Mouse (Mus musculus) kidney, adult 2 months (tissue): ENCODE data around the gene Cldn15. TPM values are rescaled to one million over a fixed set of nuclear protein-coding genes. Genes with fewer than 3 reads are reported as not detected.

Experiments
- DNase-seq: peaks from one replicate; pipeline ENCODE4 v3.0.0; 2021
- H3K27ac ChIP-seq: fragments of 200-500 bp; 2 replicates; pipeline ENCODE4 v1.5.1; 2012; ENCODE audit warnings: low read depth, low read length, control low read depth, inconsistent platforms; ENCODE audit not compliant: insufficient read depth
- H3K27me3 ChIP-seq: fragments of 200-500 bp; replicated peaks from 2 replicates; pipeline ENCODE4 v1.6.1; 2012; ENCODE audit warnings: mild to moderate bottlenecking, moderate library complexity, low read length, inconsistent platforms; ENCODE audit not compliant: control insufficient read depth, insufficient read depth
- H3K36me3 ChIP-seq: fragments of 200-500 bp; 2 replicates; pipeline ENCODE4 v1.6.1; 2012; ENCODE audit warnings: mild to moderate bottlenecking, moderate library complexity, low read length, inconsistent platforms; ENCODE audit not compliant: control insufficient read depth, insufficient read depth
- H3K4me1 ChIP-seq: fragments of 200-500 bp; 2 replicates; pipeline ENCODE4 v1.6.1; 2011; ENCODE audit warnings: low read length; ENCODE audit not compliant: control insufficient read depth, insufficient read depth
- H3K4me3 ChIP-seq: fragments of 200-500 bp; 2 replicates; pipeline ENCODE4 v1.5.1; 2011; ENCODE audit warnings: mild to moderate bottlenecking, low read depth, low read length, control low read depth; ENCODE audit not compliant: insufficient read depth
- CTCF ChIP-seq: fragments of 200-500 bp; conservative IDR thresholded peaks from 2 replicates; pipeline ENCODE4 v1.5.1; 2011; ENCODE audit warnings: low read depth, mild to moderate bottlenecking, control low read depth, low read length, moderate library complexity, mixed read lengths; ENCODE audit not compliant: insufficient read depth, insufficient read length
- POLR2A ChIP-seq: fragments of 200-500 bp; IDR thresholded peaks from one replicate; pipeline ENCODE4 v1.6.1; 2011; ENCODE audit warnings: low read depth, low read length, control low read depth
- WGBS: fragments of 180-500 bp; shearing (Covaris S2); methylation state at CpG from one replicate; pipeline ENCODE4 v1.1.7; 2018; 5-methylcytosine and 5-hydroxymethylcytosine counted together
- polyA plus RNA-seq: library from polyadenylated mRNA; depleted of rRNA; stranded (reverse); fragments of >200 nt; gene quantifications from 2 replicates; pipeline ENCODE4 v1.2.3, GENCODE M21; 2012

Cldn15 gene
- polyA plus RNA-seq, 1 experiment = 28.2 TPM

DNA sequence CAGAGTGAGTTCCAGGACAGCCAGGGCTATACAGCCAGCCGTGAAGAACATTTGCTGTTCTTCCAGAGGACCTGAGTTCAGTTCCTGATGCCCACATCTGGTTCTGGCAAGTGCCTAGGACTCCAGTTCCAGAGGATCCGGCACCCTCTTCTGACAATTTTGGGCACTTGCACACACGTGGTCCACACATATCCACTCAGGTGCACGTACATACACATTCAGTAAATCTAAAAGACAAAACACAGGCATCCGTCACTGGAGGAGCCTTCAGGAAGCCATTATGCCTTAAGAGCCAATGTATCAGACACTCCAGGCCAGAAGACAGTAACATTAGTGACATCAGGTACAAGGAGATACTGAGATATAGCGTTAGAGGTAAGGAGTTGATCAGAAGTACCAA, 15.9 kb upstream of the Cldn15 start:
- no peak overlapping the region for H3K27ac ChIP-seq
- H3K4me3 ChIP-seq = no peak overlapping the region
- H3K36me3 ChIP-seq = no peaks in the 10 kb centered on the region
- 93% methylated on average over 6 of the region's 6 CpGs for WGBS
- no peak for TF ChIP-seq POLR2A
- TF ChIP-seq CTCF = no peak
- no peaks in the 10 kb centered on the region for H3K27me3 ChIP-seq
- DNase-seq = no peak
- peaks cover 2% of the 10 kb centered on the region; the same call in 1 of the 2 replicates for H3K4me1 ChIP-seq

DNA sequence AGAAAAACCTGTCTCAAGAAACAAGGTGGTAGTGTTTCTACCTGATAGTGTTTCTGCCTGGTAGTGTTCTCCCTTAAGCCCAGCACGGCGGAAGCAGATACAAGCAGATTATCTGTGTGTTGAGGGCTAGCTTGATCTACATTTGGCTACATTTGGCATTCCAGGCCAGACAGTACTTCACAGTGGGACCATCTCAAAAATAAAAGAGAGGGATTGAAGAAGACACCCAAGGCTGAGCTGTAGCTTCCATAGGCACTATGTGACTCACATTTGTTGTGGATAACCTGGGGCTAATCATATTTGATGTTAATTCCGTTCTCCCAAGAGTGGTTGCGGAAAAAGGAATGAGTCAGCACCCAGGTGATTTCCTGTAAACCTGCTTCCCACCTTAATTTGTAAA, 14.3 kb upstream of the Cldn15 start:
- DNase-seq = no peak
- 68% methylated on average over 4 of the region's 4 CpGs for WGBS
- Histone ChIP-seq H3K27ac (no peak overlapping the region), H3K27me3 (no peaks in the 10 kb centered on the region), H3K36me3 (no peaks in the 10 kb centered on the region), H3K4me3 (no peak overlapping the region), H3K4me1 (peaks cover 11% of the 10 kb centered on the region; the same call in 1 of the 2 replicates)
- TF ChIP-seq POLR2A (no peak), CTCF (no peak)

DNA sequence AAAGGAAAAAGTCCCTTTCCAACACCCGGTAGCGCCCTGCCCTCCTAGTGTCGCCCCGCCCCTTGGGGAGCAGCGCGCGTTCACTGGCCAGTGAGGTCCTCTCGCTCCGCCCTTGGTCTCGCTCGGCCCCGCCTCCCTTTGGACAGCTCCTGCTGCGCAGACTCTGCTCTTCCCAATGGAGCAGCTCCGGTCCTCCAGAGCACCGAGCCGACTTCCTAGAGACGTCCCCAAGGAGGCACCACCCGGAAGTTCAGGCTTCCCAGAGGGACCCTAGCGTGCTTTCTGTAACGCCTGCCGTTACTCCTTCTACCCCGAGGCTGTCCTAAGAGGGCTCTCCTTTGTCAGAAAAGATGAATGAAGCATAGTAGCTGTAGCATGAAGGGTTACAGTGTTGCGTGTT, 13.4 kb upstream of the Cldn15 start, which contains the start of gene Fis1:
Fis1 (plus strand) TSS at position 261 of the 400 bp plus-strand sequence.
- peak; percentile 21 for TF ChIP-seq POLR2A
- TF ChIP-seq CTCF = no peak
- H3K4me1 ChIP-seq = peaks cover 11% of the 10 kb centered on the region; the same call in 1 of the 2 replicates
- H3K4me3 ChIP-seq = peak within 1 kb of the TSS; percentile 91
- under 1% methylated on average over 23 of the region's 23 CpGs for WGBS
- peak; percentile 98 for DNase-seq
- H3K27ac ChIP-seq = peak within 1 kb of the TSS; percentile 85
- no peaks in the 10 kb centered on the region for H3K36me3 ChIP-seq
- H3K27me3 ChIP-seq = no peaks in the 10 kb centered on the region

DNA sequence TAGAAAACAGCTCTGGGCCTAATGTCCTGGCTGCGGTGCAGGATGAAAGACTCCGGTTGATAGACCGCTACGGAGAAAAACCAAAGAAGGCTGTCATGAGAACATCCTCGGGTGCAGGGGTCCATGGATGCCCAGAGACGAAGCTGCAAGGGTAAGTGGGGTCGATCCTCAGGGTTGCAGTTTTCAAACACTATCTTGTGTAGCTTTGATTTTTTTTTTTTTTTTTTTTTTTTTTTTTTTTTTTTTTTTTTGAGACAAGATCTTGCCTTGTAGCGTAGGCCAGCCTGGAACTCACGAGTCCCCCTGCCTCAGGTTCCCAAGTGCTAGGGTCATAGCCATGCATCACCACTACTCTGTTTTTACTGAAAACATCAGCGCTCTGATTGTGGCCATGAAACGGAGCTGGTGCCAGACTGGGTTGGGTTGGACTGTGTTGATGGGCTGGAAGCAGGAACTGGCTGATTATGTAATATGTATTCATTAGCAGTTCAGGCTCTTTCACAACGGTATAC, 12.9 kb upstream of the Cldn15 start:
- Histone ChIP-seq H3K27me3 (no peaks in the 10 kb centered on the region), H3K36me3 (no peaks in the 10 kb centered on the region), H3K4me3 (peak overlapping the region; percentile 91), H3K27ac (peak overlapping the region; percentile 85), H3K4me1 (peaks cover 13% of the 10 kb centered on the region)
- no peak for TF ChIP-seq CTCF
- TF ChIP-seq POLR2A = no peak
- WGBS = under 1% methylated on average over 12 of the region's 12 CpGs
- DNase-seq = peak; percentile 72

DNA sequence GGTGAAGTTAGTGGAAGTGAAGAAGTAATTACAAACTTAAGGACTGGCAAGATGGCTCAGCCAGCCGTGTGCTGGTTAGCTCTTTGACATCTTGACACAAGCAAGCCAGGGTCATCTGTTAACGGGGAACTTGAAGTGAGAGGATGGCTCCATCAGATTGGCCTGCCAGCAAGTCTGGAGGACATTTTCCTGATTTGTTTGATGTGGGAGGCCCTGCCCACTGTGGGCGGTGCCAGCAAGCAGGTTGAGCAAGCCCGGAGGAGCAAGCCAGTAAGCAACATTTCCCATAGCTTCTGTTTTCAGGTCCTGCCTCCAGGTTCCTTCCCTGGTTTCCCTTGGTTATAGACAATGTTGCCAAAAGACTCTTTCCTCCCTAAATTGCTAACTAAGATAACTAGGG, 10.8 kb upstream of the Cldn15 start:
- Histone ChIP-seq H3K4me3 (no peak overlapping the region), H3K4me1 (peaks cover 21% of the 10 kb centered on the region), H3K27me3 (no peaks in the 10 kb centered on the region), H3K36me3 (no peaks in the 10 kb centered on the region), H3K27ac (no peak overlapping the region)
- TF ChIP-seq CTCF = no peak
- TF ChIP-seq POLR2A = no peak
- 59% methylated on average over 4 of the region's 4 CpGs for WGBS
- DNase-seq = peak; percentile 46

DNA sequence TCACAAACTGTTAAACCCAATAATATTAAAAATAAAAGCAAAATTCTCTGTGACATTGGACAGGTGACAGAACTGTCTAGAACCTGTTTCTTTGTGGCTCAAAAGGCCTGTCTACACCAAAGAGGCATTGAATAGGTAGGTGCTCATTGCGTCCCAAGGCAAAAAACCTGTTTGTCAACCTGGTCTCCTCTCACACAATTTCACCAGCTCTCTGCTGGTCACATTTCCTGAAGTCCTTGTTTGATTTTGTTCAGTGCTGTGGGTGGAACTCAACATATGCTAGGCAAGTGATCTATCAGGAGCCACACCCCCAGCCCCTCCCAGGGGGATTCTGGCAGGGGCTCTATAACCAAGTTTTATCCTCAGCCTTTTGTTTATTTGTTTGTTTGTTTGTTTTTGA, 9.2 kb upstream of the Cldn15 start:
- Histone ChIP-seq H3K4me3 (no peak overlapping the region), H3K27ac (peak overlapping the region; percentile 39; the same call in 1 of the 2 replicates), H3K36me3 (no peaks in the 10 kb centered on the region), H3K27me3 (no peaks in the 10 kb centered on the region), H3K4me1 (peaks cover 31% of the 10 kb centered on the region)
- 66% methylated on average over 1 of the region's 1 CpGs for WGBS
- no peak for TF ChIP-seq POLR2A
- no peak for TF ChIP-seq CTCF
- no peak for DNase-seq

DNA sequence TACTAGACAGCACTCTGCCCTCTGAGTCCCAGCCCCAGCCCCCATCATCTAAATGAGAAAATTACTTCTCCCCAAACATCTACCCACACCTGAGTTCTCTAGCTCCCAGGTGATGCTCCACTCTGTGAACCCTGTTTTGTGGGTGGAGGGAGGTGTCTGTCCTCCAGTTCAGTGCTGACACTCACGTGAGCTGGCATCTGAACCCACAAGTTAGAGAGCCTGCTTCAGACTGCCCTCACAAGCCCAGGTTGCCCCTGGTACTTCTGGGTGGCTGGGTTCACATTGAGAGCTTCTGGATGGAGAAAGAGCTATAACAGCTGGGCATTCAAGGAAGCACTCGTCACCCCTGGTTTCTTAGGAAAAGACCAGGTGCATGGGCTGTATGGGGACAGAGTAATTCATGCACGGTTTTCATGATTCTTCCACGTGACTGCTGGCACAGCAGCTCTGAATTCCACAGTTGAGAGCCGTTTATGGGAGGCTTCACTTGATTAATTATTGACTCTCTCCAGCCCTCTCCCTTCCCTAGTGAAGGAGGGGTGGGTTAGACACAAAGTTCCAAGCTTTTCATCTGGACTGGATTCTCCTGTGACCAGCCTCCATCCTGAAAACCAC, 7.3 kb upstream of the Cldn15 start:
- TF ChIP-seq POLR2A = no peak
- TF ChIP-seq CTCF = no peak
- H3K4me3 ChIP-seq = no peak overlapping the region
- 20% methylated on average over 5 of the region's 5 CpGs for WGBS
- DNase-seq = peak; percentile 94
- no peaks in the 10 kb centered on the region for H3K27me3 ChIP-seq
- H3K27ac ChIP-seq = peak overlapping the region; percentile 97
- peaks cover 34% of the 10 kb centered on the region for H3K4me1 ChIP-seq
- H3K36me3 ChIP-seq = no peaks in the 10 kb centered on the region; the same call in 1 of the 2 replicates
